Mouse (Mus musculus): ENCODE measurements at regions not wholly inside any gene's neighbourhood (a gene's known extent, or its start where the extent isn't known, plus 50 kb on each side); places are given as distances from the start of the nearest gene placed in this dataset.

GRCm38 (mm10) chr4:124400741-124401140, 209.9 kb downstream of the 3100002H09Rik start:
- Histone ChIP-seq H3K27me3 (ENCODE audit: insufficient read depth, low read length) (peaks cover 2% of the 10 kb centered on the region; the same call in 1 of the 2 replicates), H3K9me3 (replicated peaks; ENCODE audit: low read length) (no peaks in the 10 kb centered on the region), H3K27ac (no peak overlapping the region), H3K36me3 (ENCODE audit: insufficient read depth, low read length) (no peaks in the 10 kb centered on the region), H3K9ac (ENCODE audit: low read depth, low read length) (no peak overlapping the region), H3K4me1 (replicated peaks; ENCODE audit: insufficient read depth, low read length) (0 out of 2 replicates have a peak, but pooled peaks cover 3% of the 10 kb centered on the region), H3K4me2 (ENCODE audit: low read length) (no peak overlapping the region), H3K4me3 (replicated peaks; ENCODE audit: low read depth, low read length) (no peak overlapping the region)
- ATAC-seq (replicated peaks; ENCODE audit: low FRiP score, low read depth) = no peak
- DNase-seq (ENCODE audit: low spot score) = no peak
- 65% methylated on average over 8 of the region's 8 CpGs for WGBS
- no peak for TF ChIP-seq CTCF (IDR thresholded peaks at IDR 0.05; ENCODE audit: low read depth)

- H3K4me3 ChIP-seq (replicated peaks; ENCODE audit: low read depth, low read length) = no peak overlapping the region
- no peak overlapping the region for H3K9ac ChIP-seq (ENCODE audit: low read depth, low read length)
- peaks cover 4% of the 10 kb centered on the region; the same call in 1 of the 2 replicates for H3K27me3 ChIP-seq (ENCODE audit: insufficient read depth, low read length)
- H3K9me3 ChIP-seq (replicated peaks; ENCODE audit: low read length) = no peaks in the 10 kb centered on the region
- 64% methylated on average over 6 of the region's 6 CpGs for WGBS
- 0 out of 2 replicates have a peak, but pooled peaks cover 3% of the 10 kb centered on the region for H3K4me1 ChIP-seq (replicated peaks; ENCODE audit: insufficient read depth, low read length)
- no peak for DNase-seq (ENCODE audit: low spot score)
- no peak for ATAC-seq (replicated peaks; ENCODE audit: low FRiP score, low read depth)
- no peak for TF ChIP-seq CTCF (IDR thresholded peaks at IDR 0.05; ENCODE audit: low read depth)
- no peak overlapping the region for H3K4me2 ChIP-seq (ENCODE audit: low read length)
- no peak overlapping the region for H3K27ac ChIP-seq
- no peaks in the 10 kb centered on the region for H3K36me3 ChIP-seq (ENCODE audit: insufficient read depth, low read length)
Observed at GRCm38 (mm10) chr4:124400136-124400675, 210.4 kb downstream of the 3100002H09Rik start.

DNA sequence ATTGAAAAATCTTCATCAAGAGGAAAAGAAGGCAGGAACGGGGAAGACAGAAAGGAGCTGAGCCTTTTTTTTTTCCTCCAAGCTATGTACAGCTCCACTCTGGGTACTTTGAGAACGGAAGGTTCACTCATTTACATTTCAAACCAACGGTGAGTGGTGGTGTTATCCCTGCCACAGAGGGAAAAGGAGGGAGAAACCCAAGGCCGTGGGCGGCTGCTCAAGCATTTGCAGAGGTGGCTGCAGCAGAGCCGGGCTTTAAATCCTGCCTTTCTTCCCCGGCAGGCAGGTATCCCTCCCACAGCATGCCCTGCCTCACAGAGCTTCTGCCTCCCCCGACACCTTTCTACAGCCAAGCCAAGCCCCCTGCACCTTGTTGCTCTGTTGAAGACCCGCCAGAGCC, 212.2 kb downstream of the 3100002H09Rik start:
- Histone ChIP-seq H3K27me3 (ENCODE audit: insufficient read depth, low read length) (peaks cover 4% of the 10 kb centered on the region; the same call in 1 of the 2 replicates), H3K36me3 (ENCODE audit: insufficient read depth, low read length) (no peaks in the 10 kb centered on the region), H3K9ac (ENCODE audit: low read depth, low read length) (no peak overlapping the region), H3K4me3 (replicated peaks; ENCODE audit: low read depth, low read length) (no peak overlapping the region), H3K4me1 (replicated peaks; ENCODE audit: insufficient read depth, low read length) (0 out of 2 replicates have a peak, but pooled peaks cover 5% of the 10 kb centered on the region), H3K9me3 (replicated peaks; ENCODE audit: low read length) (no peaks in the 10 kb centered on the region), H3K27ac (no peak overlapping the region), H3K4me2 (ENCODE audit: low read length) (no peak overlapping the region)
- 25% methylated on average over 9 of the region's 9 CpGs for WGBS
- TF ChIP-seq CTCF (IDR thresholded peaks at IDR 0.05; ENCODE audit: low read depth) = no peak
- ATAC-seq (replicated peaks; ENCODE audit: low FRiP score, low read depth) = no peak
- no peak for DNase-seq (ENCODE audit: low spot score)

- Histone ChIP-seq H3K36me3 (ENCODE audit: insufficient read depth, low read length) (no peaks in the 10 kb centered on the region), H3K9me3 (replicated peaks; ENCODE audit: low read length) (no peaks in the 10 kb centered on the region), H3K4me2 (ENCODE audit: low read length) (no peak overlapping the region), H3K27me3 (ENCODE audit: insufficient read depth, low read length) (peaks cover 4% of the 10 kb centered on the region; the same call in 1 of the 2 replicates), H3K4me3 (replicated peaks; ENCODE audit: low read depth, low read length) (no peak overlapping the region), H3K4me1 (replicated peaks; ENCODE audit: insufficient read depth, low read length) (0 out of 2 replicates have a peak, but pooled peaks cover 5% of the 10 kb centered on the region), H3K9ac (ENCODE audit: low read depth, low read length) (no peak overlapping the region), H3K27ac (no peak overlapping the region)
- peak; percentile 37; the same call in 1 of the 2 replicates for TF ChIP-seq CTCF (IDR thresholded peaks at IDR 0.05; ENCODE audit: low read depth)
- DNase-seq (ENCODE audit: low spot score) (peak; percentile 22), ATAC-seq (replicated peaks; ENCODE audit: low FRiP score, low read depth) (no peak)
- 46% methylated on average over 13 of the region's 13 CpGs for WGBS
Observed at GRCm38 (mm10) chr4:124396566-124397283, 213.9 kb downstream of the 3100002H09Rik start.

DNA sequence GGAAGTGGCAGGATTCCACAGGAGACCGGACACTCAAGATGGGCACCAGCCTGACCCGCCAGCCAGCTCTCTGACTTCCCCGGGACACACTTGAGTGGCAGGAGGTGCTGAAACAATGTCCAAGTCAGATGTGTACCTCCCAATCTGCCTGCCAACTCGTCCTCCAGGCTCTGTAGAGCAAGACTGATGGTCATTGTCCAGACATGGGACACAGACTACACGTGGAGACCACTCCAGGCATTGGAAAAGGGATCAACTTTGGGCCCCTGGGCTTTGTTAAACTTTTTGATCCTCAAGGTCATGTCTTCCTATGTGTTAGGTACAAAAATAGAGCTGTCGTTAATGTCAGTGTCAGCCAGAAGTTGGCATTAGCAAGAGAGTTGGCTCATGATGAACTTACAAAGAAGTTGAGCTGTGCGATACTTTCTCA, 214.6 kb downstream of the 3100002H09Rik start:
- no peak for DNase-seq (ENCODE audit: low spot score)
- H3K27ac ChIP-seq = no peak overlapping the region
- H3K4me1 ChIP-seq (replicated peaks; ENCODE audit: insufficient read depth, low read length) = 0 out of 2 replicates have a peak, but pooled peaks cover 5% of the 10 kb centered on the region
- WGBS = 79% methylated on average over 7 of the region's 7 CpGs
- no peak overlapping the region for H3K9ac ChIP-seq (ENCODE audit: low read depth, low read length)
- ATAC-seq (replicated peaks; ENCODE audit: low FRiP score, low read depth) = no peak
- H3K27me3 ChIP-seq (ENCODE audit: insufficient read depth, low read length) = peaks cover 4% of the 10 kb centered on the region; the same call in 1 of the 2 replicates
- no peak for TF ChIP-seq CTCF (IDR thresholded peaks at IDR 0.05; ENCODE audit: low read depth)
- no peaks in the 10 kb centered on the region for H3K36me3 ChIP-seq (ENCODE audit: insufficient read depth, low read length)
- H3K4me3 ChIP-seq (replicated peaks; ENCODE audit: low read depth, low read length) = no peak overlapping the region
- H3K9me3 ChIP-seq (replicated peaks; ENCODE audit: low read length) = no peaks in the 10 kb centered on the region
- H3K4me2 ChIP-seq (ENCODE audit: low read length) = no peak overlapping the region

DNA sequence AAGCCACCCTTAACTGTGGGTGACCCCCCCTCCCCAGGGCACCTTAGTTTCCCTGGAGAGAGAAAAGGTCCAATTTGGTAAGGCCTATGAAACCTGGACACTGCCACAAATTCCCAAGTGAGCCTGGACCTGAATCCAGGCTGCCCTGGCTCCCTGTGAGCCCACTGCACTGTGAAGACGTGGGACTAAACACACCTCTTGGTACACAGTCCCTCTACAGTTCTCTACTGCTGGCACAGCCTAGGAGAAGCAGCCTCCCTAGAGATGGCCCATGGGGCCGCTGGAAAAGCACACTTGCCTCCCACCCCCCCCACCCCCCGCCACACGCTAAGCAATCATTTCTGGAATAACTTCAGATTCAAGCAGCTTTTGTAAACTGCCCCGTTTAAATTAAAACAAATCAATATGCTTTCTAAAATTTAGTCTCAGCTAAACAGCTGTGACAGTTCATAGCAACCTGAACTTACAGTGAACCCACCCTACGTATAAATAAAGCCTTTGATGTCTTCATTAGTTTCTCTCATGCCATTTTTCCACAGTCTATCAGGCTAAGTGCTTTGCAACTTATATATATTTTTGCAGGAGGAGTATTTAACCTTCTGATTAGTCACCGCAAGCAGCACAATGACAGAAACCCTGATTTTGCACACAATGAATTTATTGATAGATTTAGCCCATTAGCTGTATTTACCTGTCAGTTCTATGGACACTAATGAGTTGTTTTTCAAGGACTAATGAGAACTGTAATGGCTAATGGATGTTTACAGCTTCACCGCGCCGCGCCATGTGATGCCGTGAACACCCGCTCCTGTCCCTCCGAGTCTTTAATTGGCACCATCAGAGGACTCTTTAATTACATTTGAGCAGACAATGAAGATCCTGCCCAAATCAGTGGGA, 215.3 kb downstream of the 3100002H09Rik start:
- ATAC-seq (replicated peaks; ENCODE audit: low FRiP score, low read depth) = no peak
- 63% methylated on average over 14 of the region's 14 CpGs for WGBS
- Histone ChIP-seq H3K9me3 (replicated peaks; ENCODE audit: low read length) (no peaks in the 10 kb centered on the region), H3K4me1 (replicated peaks; ENCODE audit: insufficient read depth, low read length) (0 out of 2 replicates have a peak, but pooled peaks cover 5% of the 10 kb centered on the region), H3K4me2 (ENCODE audit: low read length) (no peak overlapping the region), H3K27ac (no peak overlapping the region), H3K4me3 (replicated peaks; ENCODE audit: low read depth, low read length) (no peak overlapping the region), H3K9ac (ENCODE audit: low read depth, low read length) (no peak overlapping the region), H3K27me3 (ENCODE audit: insufficient read depth, low read length) (peaks cover 4% of the 10 kb centered on the region; the same call in 1 of the 2 replicates), H3K36me3 (ENCODE audit: insufficient read depth, low read length) (no peaks in the 10 kb centered on the region)
- peak; percentile 39 for DNase-seq (ENCODE audit: low spot score)
- no peak for TF ChIP-seq CTCF (IDR thresholded peaks at IDR 0.05; ENCODE audit: low read depth)

All from kidney, postnatal 0 days (tissue).